22 mouse cellular contexts compared by ENCODE assay signal in the genomic region with DNA sequence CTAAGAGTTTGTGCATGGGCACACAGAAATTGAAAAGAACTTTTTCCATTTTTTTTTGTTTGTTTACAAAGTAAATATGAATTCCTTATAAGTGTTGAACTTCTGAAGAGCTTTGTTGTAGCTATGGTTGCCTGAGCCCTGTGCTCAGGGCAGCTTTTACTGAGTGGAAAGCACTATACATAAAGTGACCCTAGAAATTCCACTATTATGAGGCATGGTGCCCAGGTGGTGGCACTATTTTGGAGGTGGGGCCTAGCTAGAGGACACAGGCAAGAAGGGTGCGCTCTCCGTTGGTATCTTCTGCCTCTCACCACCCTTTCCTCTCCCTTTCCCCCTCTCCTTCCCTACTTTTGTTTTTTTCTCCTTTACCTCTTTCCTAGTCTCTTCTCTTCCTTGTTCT. TPM values are rescaled to one million over a fixed set of nuclear protein-coding genes. Genes with fewer than 3 reads are reported as not detected.
DNase-seq lines count a peak whose midpoint lies in the region; ATAC-seq and TF ChIP-seq lines count a peak whose summit lies in the region.
"Had no signal": no experiment of that assay in that cellular context is flagged by ENCODE, and none has a peak within 500 bp of the region (broad histone marks: within the 10 kb centered on the region; RNA-seq: fewer than 3 reads in every experiment).

No protein-coding gene starts in this region.

- H3K4me2 ChIP-seq in heart, postnatal 0 days (ENCODE audit: low read depth, low read length) = no peak overlapping the region
- no peak overlapping the region for H3K4me2 ChIP-seq in CH12.LX (ENCODE audit: insufficient read depth, low read depth, poor library complexity, severe bottlenecking)
- H3K4me2 ChIP-seq in lung, postnatal 0 days (replicated peaks; ENCODE audit: low read depth, low read length) = peak overlapping the region; percentile 17; the same call in 1 of the 2 replicates
- no peak overlapping the region for H3K4me2 ChIP-seq in midbrain, embryonic 15.5 days
- no peak overlapping the region for H3K4me2 ChIP-seq in midbrain, embryonic 13.5 days (replicated peaks)
- H3K4me2 ChIP-seq: forebrain, embryonic 12.5 days; limb, embryonic 12.5 days; midbrain, embryonic 12.5 days had no signal

- no peak overlapping the region for H3K27ac ChIP-seq in heart, postnatal 0 days (ENCODE audit: low read depth)
- no peak overlapping the region for H3K27ac ChIP-seq in CH12.LX (ENCODE audit: insufficient read depth, low read depth)
- H3K27ac ChIP-seq in lung, postnatal 0 days (ENCODE audit: low read length) = no peak overlapping the region
- H3K27ac ChIP-seq in midbrain, embryonic 15.5 days = no peak overlapping the region
- H3K27ac ChIP-seq in midbrain, embryonic 13.5 days = no peak overlapping the region
- H3K27ac ChIP-seq: forebrain, embryonic 12.5 days; layer of hippocampus, adult 2 months; left cerebral cortex, adult 2 months; limb, embryonic 12.5 days; midbrain, embryonic 12.5 days had no signal

- peaks cover 10% of the 10 kb centered on the region for H3K4me1 ChIP-seq in heart, postnatal 0 days (ENCODE audit: control insufficient read depth, insufficient read depth)
- peaks cover 0 to 64% of the 10 kb centered on the region in 2 experiments; a peak in 2 of 4 replicates for H3K4me1 ChIP-seq in CH12.LX (ENCODE audit: control insufficient read depth in 1 of 2, insufficient read depth in 2 of 2)
- H3K4me1 ChIP-seq in lung, postnatal 0 days (ENCODE audit: insufficient read depth, low read depth, low read length) = no peaks in the 10 kb centered on the region
- H3K4me1 ChIP-seq in midbrain, embryonic 15.5 days = no peaks in the 10 kb centered on the region
- no peaks in the 10 kb centered on the region for H3K4me1 ChIP-seq in midbrain, embryonic 13.5 days (replicated peaks)
- H3K4me1 ChIP-seq: forebrain, embryonic 12.5 days; limb, embryonic 12.5 days; midbrain, embryonic 12.5 days had no signal

- H3K9me3 ChIP-seq in heart, postnatal 0 days (replicated peaks; ENCODE audit: control insufficient read depth, low read length) = no peaks in the 10 kb centered on the region
- peaks cover 4% of the 10 kb centered on the region for H3K9me3 ChIP-seq in CH12.LX (replicated peaks; ENCODE audit: low read length)
- no peaks in the 10 kb centered on the region for H3K9me3 ChIP-seq in lung, postnatal 0 days (ENCODE audit: low read length)
- H3K9me3 ChIP-seq in midbrain, embryonic 15.5 days = no peaks in the 10 kb centered on the region
- H3K9me3 ChIP-seq in midbrain, embryonic 13.5 days = no peaks in the 10 kb centered on the region
- H3K9me3 ChIP-seq: forebrain, embryonic 12.5 days; midbrain, embryonic 12.5 days had no signal

- no peak for TF ChIP-seq EP300 in heart, postnatal 0 days (IDR thresholded peaks at IDR 0.05; ENCODE audit: low read depth)
- TF ChIP-seq EP300 in CH12.LX (IDR thresholded peaks at IDR 0.05; ENCODE audit: low read length) = no peak
- TF ChIP-seq EP300 in lung, postnatal 0 days (IDR thresholded peaks at IDR 0.05) = peak; percentile 52

- H3K79me2 ChIP-seq in CH12.LX (replicated peaks; ENCODE audit: control insufficient read depth, extremely low read depth, insufficient read depth, poor library complexity, severe bottlenecking) = peaks cover 47% of the 10 kb centered on the region

- H3K36me3 ChIP-seq in heart, postnatal 0 days (replicated peaks; ENCODE audit: control insufficient read depth, insufficient read depth, low read length) = no peaks in the 10 kb centered on the region
- H3K36me3 ChIP-seq in CH12.LX (replicated peaks in 1 of 2; ENCODE audit: control insufficient read depth in 1 of 2, insufficient read depth in 1 of 2, low read length in 1 of 2) = peaks cover 0 to 7% of the 10 kb centered on the region in 2 experiments
- H3K36me3 ChIP-seq in lung, postnatal 0 days (ENCODE audit: insufficient read depth, low read length) = no peaks in the 10 kb centered on the region
- H3K36me3 ChIP-seq in midbrain, embryonic 15.5 days (replicated peaks) = no peaks in the 10 kb centered on the region
- H3K36me3 ChIP-seq in midbrain, embryonic 13.5 days = no peaks in the 10 kb centered on the region
- H3K36me3 ChIP-seq: forebrain, embryonic 12.5 days; limb, embryonic 12.5 days; midbrain, embryonic 12.5 days had no signal

- in situ Hi-C loops in CH12.LX (cut with MboI; ENCODE audit: low pct_ligation_motif_present, low pct_unique_long_range_greater_than_20kb, low sequenced_read_pairs) = no loop called here

- no peak overlapping the region for H3K9ac ChIP-seq in heart, postnatal 0 days (replicated peaks; ENCODE audit: low read depth, low read length)
- no peak overlapping the region for H3K9ac ChIP-seq in CH12.LX (ENCODE audit: insufficient read depth, low read depth)
- H3K9ac ChIP-seq in lung, postnatal 0 days (replicated peaks; ENCODE audit: low read depth) = no peak overlapping the region
- H3K9ac ChIP-seq in midbrain, embryonic 15.5 days = no peak overlapping the region
- H3K9ac ChIP-seq in midbrain, embryonic 13.5 days (replicated peaks) = no peak overlapping the region
- H3K9ac ChIP-seq: forebrain, embryonic 12.5 days; forebrain, postnatal 0 days; limb, embryonic 12.5 days; midbrain, embryonic 12.5 days had no signal

- peak; percentile 11; the same call in 1 of the 2 replicates for TF ChIP-seq CTCF in heart, postnatal 0 days (IDR thresholded peaks at IDR 0.05; ENCODE audit: low read depth)
- peak in 1 of 2 experiments; percentile 28; a peak in 2 of 4 replicates for TF ChIP-seq CTCF in CH12.LX (conservative IDR thresholded peaks at IDR 0.05 in 1 of 2, IDR thresholded peaks at IDR 0.05 in 1 of 2; ENCODE audit: low read depth in 2 of 2, low read length in 2 of 2)
- TF ChIP-seq CTCF in lung, postnatal 0 days (IDR thresholded peaks at IDR 0.05) = peak; percentile 36

- peak; percentile 27 for DNase-seq in heart, postnatal 0 days (ENCODE audit: low spot score)
- DNase-seq in heart, adult 9 months (ENCODE audit: low spot score in 2 of 2) = no peak
- no peak for DNase-seq in CH12.LX (ENCODE audit: extremely low read depth)
- peak; percentile 78 for DNase-seq in lung, postnatal 0 days (ENCODE audit: low spot score)
- DNase-seq in lung, postnatal 4 days = peak; percentile 35 to 38
- DNase-seq: adrenal gland, adult 2 months; adrenal gland, postnatal 36 days; cerebellum, adult 18-20 months; cerebellum, postnatal 14 days; forebrain, postnatal 0 days; gastrocnemius, postnatal 10 days; kidney, adult 2 months had no signal

- no peaks in the 10 kb centered on the region for H3K27me3 ChIP-seq in heart, postnatal 0 days (ENCODE audit: control insufficient read depth, insufficient read depth, low read length)
- no peaks in the 10 kb centered on the region for H3K27me3 ChIP-seq in CH12.LX (replicated peaks)
- no peaks in the 10 kb centered on the region for H3K27me3 ChIP-seq in lung, postnatal 0 days (replicated peaks; ENCODE audit: insufficient read depth, low read length)
- no peaks in the 10 kb centered on the region for H3K27me3 ChIP-seq in midbrain, embryonic 15.5 days (replicated peaks)
- H3K27me3 ChIP-seq in midbrain, embryonic 13.5 days = no peaks in the 10 kb centered on the region
- H3K27me3 ChIP-seq: forebrain, embryonic 12.5 days; limb, embryonic 12.5 days; midbrain, embryonic 12.5 days had no signal

- ATAC-seq in heart, postnatal 0 days (ENCODE audit: insufficient read depth, low read depth) = peak; percentile 44; the same call in 1 of the 2 replicates
- peak; percentile 94 for ATAC-seq in lung, postnatal 0 days
- ATAC-seq in midbrain, embryonic 15.5 days (replicated peaks) = no peak
- no peak for ATAC-seq in midbrain, embryonic 13.5 days
- ATAC-seq: CD4-positive, CD25-positive, alpha-beta regulatory T cell, adult 4 months; forebrain, postnatal 0 days; hindbrain, embryonic 16.5 days had no signal

- no peak for TF ChIP-seq RAD21 in CH12.LX (IDR thresholded peaks at IDR 0.05; ENCODE audit: low read depth, low read length)

- WGBS in heart, postnatal 0 days = 24% methylated on average over 2 of the region's 2 CpGs
- WGBS in lung, postnatal 0 days = 68% methylated on average over 2 of the region's 2 CpGs
- 76% methylated on average over 2 of the region's 2 CpGs for WGBS in midbrain, embryonic 15.5 days
- WGBS in midbrain, embryonic 13.5 days = 81% methylated on average over 2 of the region's 2 CpGs

- no peak for TF ChIP-seq POLR2A in CH12.LX (IDR thresholded peaks at IDR 0.05; ENCODE audit: low read depth, low read length)

- H3K4me3 ChIP-seq in heart, postnatal 0 days (ENCODE audit: low read depth, low read length) = no peak overlapping the region
- H3K4me3 ChIP-seq in CH12.LX (replicated peaks in 1 of 3; ENCODE audit: low read depth in 2 of 3, low read length in 2 of 3, poor library complexity in 1 of 3) = no peak overlapping the region
- no peak overlapping the region for H3K4me3 ChIP-seq in lung, postnatal 0 days (ENCODE audit: low read depth, low read length)
- no peak overlapping the region for H3K4me3 ChIP-seq in midbrain, embryonic 15.5 days
- no peak overlapping the region for H3K4me3 ChIP-seq in midbrain, embryonic 13.5 days (replicated peaks)
- H3K4me3 ChIP-seq: erythroblast, embryonic 14.5 days; forebrain, embryonic 12.5 days; layer of hippocampus, adult 2 months; left cerebral cortex, adult 2 months; limb, embryonic 12.5 days; midbrain, embryonic 12.5 days had no signal

- dilution Hi-C loops in CH12.LX (cut with MboI; ENCODE audit: extremely low pct_ligation_motif_present, extremely low pct_unique_long_range_greater_than_20kb, low sequenced_read_pairs) = no loop called here

TF ChIP-seq in CH12.LX, 34 proteins besides CTCF, POLR2A, EP300 and RAD21:
- TF ChIP-seq SMC3 (IDR thresholded peaks at IDR 0.05; ENCODE audit: low read depth, low read length) = peak; percentile 6; the same call in 1 of the 2 replicates
- TF ChIP-seq MAFK (IDR thresholded peaks at IDR 0.05; ENCODE audit: insufficient replicate concordance, low read length) = no peak
- no peak for TF ChIP-seq MXI1 (IDR thresholded peaks at IDR 0.05; ENCODE audit: low read depth, low read length)

RNA-seq across cellular contexts. Expression of a gene that starts 18.9 kb away (rescaled TPM):
- total RNA-seq in heart, postnatal 0 days (2014; rRNA removed; ENCODE audit: low replicate concordance) = 22.8 and 27.2 TPM in 2 replicates
- 8.0 and 8.8 TPM in 2 replicates for polyA plus RNA-seq in heart, postnatal 0 days (2015; fragmentation: Nextera tagmentation; extraction: Ambion mirVana)
- 15.4 and 15.5 TPM in 2 replicates for total RNA-seq in CH12.LX (2012; rRNA removed)
- 24.5 and 29.5 TPM in 2 replicates for total RNA-seq in CH12.LX (2014; rRNA removed)
- 20.7 and 21.8 TPM in 2 replicates for polyA plus RNA-seq in CH12.LX (2012; ENCODE audit: insufficient read length, low read depth)
- polyA plus RNA-seq in lung, postnatal 0 days (2015; fragmentation: Nextera tagmentation; extraction: Ambion mirVana) = 8.2 and 9.2 TPM in 2 replicates
- 11.0 and 11.6 TPM in 2 replicates for polyA plus RNA-seq in midbrain, embryonic 15.5 days (2015; fragmentation: Nextera tagmentation; extraction: Ambion mirVana)
- polyA plus RNA-seq in midbrain, embryonic 13.5 days (2015; fragmentation: Nextera tagmentation; extraction: Ambion mirVana) = 11.8 and 12.4 TPM in 2 replicates

Comparison
In these comparisons a context has a peak if more than half of its experiments do, and no peak if none do; other contexts are left out.
1. DNase-seq: peak in heart, postnatal 0 days (single experiment), lung, postnatal 0 days (single experiment) and lung, postnatal 4 days (2 of 2); none in heart, adult 9 months (0 of 2) and CH12.LX (single experiment).
2. ATAC-seq: peak in heart, postnatal 0 days (single experiment) and lung, postnatal 0 days (single experiment); none in midbrain, embryonic 15.5 days (single experiment) and midbrain, embryonic 13.5 days (single experiment).